Mouse (Mus musculus): Measurements from ENCODE around the gene Sval3. TPM values are rescaled to one million over a fixed set of nuclear protein-coding genes. Genes with fewer than 3 reads are reported as not detected.

Sval3 gene
- total RNA-seq (2021) = not detected

GRCm38 (mm10) chr6:41967840-41968239 lies at the start of gene Sval3:
Gene Sval3, plus strand, starts transcription at chr6:41968140.
- DNase-seq (ENCODE audit: extremely low spot score in 1 of 2, low spot score in 1 of 2) = no peak

DNA sequence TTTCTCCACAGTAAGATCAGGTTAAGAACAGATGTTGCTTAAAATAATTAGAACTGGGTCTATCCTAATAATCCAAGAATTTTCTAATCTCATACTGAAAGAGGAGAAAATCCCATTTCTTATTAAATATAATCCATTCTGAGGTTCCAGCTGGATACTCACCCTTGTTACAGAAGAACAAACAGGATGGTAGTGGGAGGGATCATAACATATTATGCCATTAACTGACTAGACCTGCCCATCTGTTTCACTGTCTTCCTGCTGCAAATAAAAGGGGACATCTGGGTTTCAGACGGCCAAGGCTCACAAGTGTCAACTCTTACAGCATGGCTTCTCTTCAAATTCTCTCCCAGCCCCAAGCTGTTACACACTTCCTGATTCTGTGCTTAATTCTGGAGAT lies 16.6 kb upstream of the Sval3 start, which contains the start of gene Sval1:
TSS of gene Sval1 (plus strand) at position 301 of the 400 bp plus-strand sequence.
- no peak for DNase-seq (ENCODE audit: extremely low spot score in 1 of 2, low spot score in 1 of 2)

Other genes with a start within 250 kb of the Sval3 start
- gene Olfr459, start 193.0 kb upstream of the Sval3 start, total RNA-seq (2021) = not detected
- gene Pip, start 120.6 kb upstream of the Sval3 start, total RNA-seq (2021) = not detected
- not detected for gene Sval2, start 115.2 kb upstream of the Sval3 start, total RNA-seq (2021)
- gene Sval1, start 16.5 kb upstream of the Sval3 start, total RNA-seq (2021) = not detected
- not detected for gene Sva, start 70.3 kb downstream of the Sval3 start, total RNA-seq (2021)
- not detected for gene Tas2r139, start 172.8 kb downstream of the Sval3 start, total RNA-seq (2021)
- not detected for gene Tas2r144, start 247.2 kb downstream of the Sval3 start, total RNA-seq (2021)

Data from layer of hippocampus, postnatal 25 days (tissue).